In the genomic region with DNA sequence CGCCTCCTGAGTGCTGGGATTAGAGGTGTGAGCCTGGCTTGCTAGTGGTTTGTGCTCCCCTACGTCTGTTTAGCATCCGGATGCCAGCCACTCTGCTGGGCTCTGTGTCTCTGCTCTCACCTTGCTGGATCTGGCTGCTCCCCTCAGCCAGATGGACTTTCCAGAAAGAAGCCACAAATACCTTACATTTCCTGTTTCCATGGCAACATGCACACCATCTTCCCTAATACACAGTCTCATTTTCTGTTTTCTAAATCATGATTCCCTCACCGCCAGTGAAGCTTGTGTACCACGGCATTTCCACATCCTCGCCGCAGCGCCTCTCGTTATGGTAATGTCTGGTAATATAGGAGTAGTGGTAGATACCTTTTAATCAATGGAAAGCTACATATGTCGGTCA, we compare ENCODE assay signal across 13 mouse cellular contexts.
DNase-seq lines count a peak whose midpoint lies in the region; ATAC-seq lines count a peak whose summit lies in the region.
"Had no signal": no experiment of that assay in that cellular context is flagged by ENCODE, and none has a peak within 500 bp of the region (broad histone marks: within the 10 kb centered on the region; RNA-seq: fewer than 3 reads in every experiment).

No protein-coding gene starts in this region.

- no peaks in the 10 kb centered on the region for H3K36me3 ChIP-seq in forebrain, embryonic 16.5 days (ENCODE audit: control insufficient read depth, insufficient read depth)
- no peaks in the 10 kb centered on the region for H3K36me3 ChIP-seq in forebrain, embryonic 13.5 days (ENCODE audit: poor library complexity, severe bottlenecking)
- H3K36me3 ChIP-seq in midbrain, embryonic 15.5 days (replicated peaks) = no peaks in the 10 kb centered on the region
- no peaks in the 10 kb centered on the region for H3K36me3 ChIP-seq in midbrain, embryonic 13.5 days
- H3K36me3 ChIP-seq: G1E had no signal

- H3K9me3 ChIP-seq in forebrain, embryonic 16.5 days (ENCODE audit: control insufficient read depth, low read length) = 0 out of 2 replicates have a peak, but pooled peaks cover 3% of the 10 kb centered on the region
- H3K9me3 ChIP-seq in forebrain, embryonic 13.5 days (replicated peaks) = peaks cover 12% of the 10 kb centered on the region
- no peaks in the 10 kb centered on the region for H3K9me3 ChIP-seq in midbrain, embryonic 15.5 days
- H3K9me3 ChIP-seq in midbrain, embryonic 13.5 days = peaks cover 6% of the 10 kb centered on the region; the same call in 1 of the 2 replicates

- H3K4me1 ChIP-seq in forebrain, embryonic 16.5 days (replicated peaks; ENCODE audit: control insufficient read depth, insufficient read depth, low read length) = no peaks in the 10 kb centered on the region
- H3K4me1 ChIP-seq in forebrain, embryonic 13.5 days = no peaks in the 10 kb centered on the region
- peaks cover 5% of the 10 kb centered on the region; the same call in 1 of the 2 replicates for H3K4me1 ChIP-seq in midbrain, embryonic 15.5 days
- H3K4me1 ChIP-seq in midbrain, embryonic 13.5 days (replicated peaks) = peaks cover 7% of the 10 kb centered on the region
- H3K4me1 ChIP-seq: heart, embryonic 13.5 days; liver, embryonic 13.5 days had no signal

- peak; percentile 25 to 32 for DNase-seq in layer of hippocampus, adult 8-10 months (ENCODE audit: low spot score in 2 of 2)
- peak; percentile 40 for DNase-seq in right cerebral cortex, postnatal 25 days
- no peak for DNase-seq in adrenal gland, adult (ENCODE audit: inconsistent age in 2 of 2, low spot score in 1 of 2)
- no peak for DNase-seq in lung, adult 18-20 months
- DNase-seq: liver, embryonic 13.5 days; lung, postnatal 4 days had no signal

- no peak overlapping the region for H3K9ac ChIP-seq in forebrain, embryonic 16.5 days (replicated peaks; ENCODE audit: low read depth, low read length)
- H3K9ac ChIP-seq in forebrain, embryonic 13.5 days = no peak overlapping the region
- H3K9ac ChIP-seq in midbrain, embryonic 15.5 days = no peak overlapping the region
- no peak overlapping the region for H3K9ac ChIP-seq in midbrain, embryonic 13.5 days (replicated peaks)
- H3K9ac ChIP-seq: heart, embryonic 13.5 days; liver, embryonic 13.5 days had no signal

- H3K27ac ChIP-seq in forebrain, embryonic 16.5 days (ENCODE audit: low read length) = no peak overlapping the region
- no peak overlapping the region for H3K27ac ChIP-seq in forebrain, embryonic 13.5 days
- no peak overlapping the region for H3K27ac ChIP-seq in midbrain, embryonic 15.5 days
- H3K27ac ChIP-seq in midbrain, embryonic 13.5 days = no peak overlapping the region
- H3K27ac ChIP-seq: heart, embryonic 13.5 days; liver, embryonic 13.5 days had no signal

- 89% methylated on average over 10 of the region's 10 CpGs for WGBS in forebrain, embryonic 16.5 days
- WGBS in forebrain, embryonic 13.5 days = 93% methylated on average over 10 of the region's 10 CpGs
- 88% methylated on average over 10 of the region's 10 CpGs for WGBS in midbrain, embryonic 15.5 days
- 95% methylated on average over 10 of the region's 10 CpGs for WGBS in midbrain, embryonic 13.5 days

- no peaks in the 10 kb centered on the region for H3K27me3 ChIP-seq in forebrain, embryonic 16.5 days (replicated peaks; ENCODE audit: control insufficient read depth, insufficient read depth, low read length)
- H3K27me3 ChIP-seq in forebrain, embryonic 13.5 days = no peaks in the 10 kb centered on the region
- H3K27me3 ChIP-seq in midbrain, embryonic 15.5 days (replicated peaks) = no peaks in the 10 kb centered on the region
- no peaks in the 10 kb centered on the region for H3K27me3 ChIP-seq in midbrain, embryonic 13.5 days
- H3K27me3 ChIP-seq: heart, embryonic 13.5 days; liver, embryonic 13.5 days had no signal

- no peak overlapping the region for H3K4me2 ChIP-seq in forebrain, embryonic 16.5 days (ENCODE audit: low read length)
- no peak overlapping the region for H3K4me2 ChIP-seq in forebrain, embryonic 13.5 days
- H3K4me2 ChIP-seq in midbrain, embryonic 15.5 days = no peak overlapping the region
- no peak overlapping the region for H3K4me2 ChIP-seq in midbrain, embryonic 13.5 days (replicated peaks)
- H3K4me2 ChIP-seq: heart, embryonic 13.5 days; liver, embryonic 13.5 days had no signal

- H3K4me3 ChIP-seq in forebrain, embryonic 16.5 days (replicated peaks; ENCODE audit: low read length) = no peak overlapping the region
- no peak overlapping the region for H3K4me3 ChIP-seq in forebrain, embryonic 13.5 days
- H3K4me3 ChIP-seq in midbrain, embryonic 15.5 days = no peak overlapping the region
- H3K4me3 ChIP-seq in midbrain, embryonic 13.5 days (replicated peaks) = no peak overlapping the region
- H3K4me3 ChIP-seq: heart, embryonic 13.5 days; liver, embryonic 13.5 days; myocyte had no signal

- ATAC-seq in forebrain, embryonic 16.5 days = peak; percentile 38; the same call in 1 of the 2 replicates
- no peak for ATAC-seq in forebrain, embryonic 13.5 days
- ATAC-seq in midbrain, embryonic 15.5 days (replicated peaks) = peak; percentile 45
- no peak for ATAC-seq in midbrain, embryonic 13.5 days

Comparison
In these comparisons a context has a peak if more than half of its experiments do, and no peak if none do; other contexts are left out.
1. ATAC-seq: peak in forebrain, embryonic 16.5 days (single experiment) and midbrain, embryonic 15.5 days (single experiment); none in forebrain, embryonic 13.5 days (single experiment) and midbrain, embryonic 13.5 days (single experiment).
2. DNase-seq: peak in layer of hippocampus, adult 8-10 months (2 of 2) and right cerebral cortex, postnatal 25 days (single experiment); none in adrenal gland, adult (0 of 2) and lung, adult 18-20 months (0 of 2).